Mouse (Mus musculus) heart, embryonic 14.5 days (tissue): ENCODE data around the gene Lif. TPM values are rescaled to one million over a fixed set of nuclear protein-coding genes. Genes with fewer than 3 reads are reported as not detected.

ENCODE experiments used
- ATAC-seq: fragments of 200-750 bp; cut with Nextera tagmentation; 2 replicates; pipeline ENCODE4 v1.8.0; 2017; ENCODE audit warnings: low read depth, moderate TSS enrichment; ENCODE audit not compliant: insufficient number of reproducible peaks, insufficient read depth, low FRiP score
- H3K27ac ChIP-seq, 2 experiments: fragments of 200-500 bp in 1 of 2; fragments of 300-500 bp in 1 of 2; sonication (generic) in 1 of 2; replicated peaks in 1 of 2; 2 replicates each; pipeline ENCODE4 v1.5.1; 2012 to 2014; ENCODE audit warnings: low read depth in 2 of 2, low read length in 2 of 2, control low read depth in 1 of 2, mild to moderate bottlenecking in 1 of 2, mixed read lengths in 1 of 2; ENCODE audit not compliant: control insufficient read depth in 1 of 2, insufficient read depth in 1 of 2
- H3K27me3 ChIP-seq: fragments of 300-500 bp; sonication (generic); 2 replicates; pipeline ENCODE4 v1.6.1; 2014; ENCODE audit warnings: mild to moderate bottlenecking, low read length, control low read depth; ENCODE audit not compliant: control insufficient read depth, insufficient read depth
- H3K36me3 ChIP-seq: fragments of 300-500 bp; sonication (generic); 2 replicates; pipeline ENCODE4 v1.6.1; 2014; ENCODE audit warnings: mild to moderate bottlenecking, control low read depth, low read length, mixed read lengths; ENCODE audit not compliant: control insufficient read depth, insufficient read depth
- H3K4me1 ChIP-seq, 2 experiments: fragments of 200-500 bp in 1 of 2; fragments of 300-500 bp in 1 of 2; sonication (generic) in 1 of 2; 2 replicates each; pipeline ENCODE4 v1.6.1; 2012 to 2014; ENCODE audit warnings: low read length in 2 of 2, control low read depth in 1 of 2, mixed read lengths in 1 of 2; ENCODE audit not compliant: control insufficient read depth in 2 of 2, insufficient read depth in 2 of 2
- H3K4me2 ChIP-seq: fragments of 300-500 bp; sonication (generic); 2 replicates; pipeline ENCODE4 v1.6.1; 2014; ENCODE audit warnings: mild to moderate bottlenecking, low read length
- H3K4me3 ChIP-seq, 2 experiments: fragments of 200-500 bp in 1 of 2; fragments of 300-500 bp in 1 of 2; sonication (generic) in 1 of 2; 2 replicates each; pipeline ENCODE4 v1.5.1; 2012 to 2014; ENCODE audit warnings: low read length in 2 of 2, mild to moderate bottlenecking in 2 of 2, control low read depth in 1 of 2, low read depth in 1 of 2, moderate library complexity in 1 of 2; ENCODE audit not compliant: control insufficient read depth in 1 of 2, insufficient read depth in 1 of 2
- H3K9ac ChIP-seq: fragments of 300-500 bp; sonication (generic); 2 replicates; pipeline ENCODE4 v1.6.1; 2014; ENCODE audit warnings: mild to moderate bottlenecking, low read length
- H3K9me3 ChIP-seq: fragments of 300-500 bp; sonication (generic); 2 replicates; pipeline ENCODE4 v1.6.1; 2016; ENCODE audit warnings: low read length, control low read depth; ENCODE audit not compliant: control insufficient read depth
- WGBS: fragments of 180-500 bp; shearing (Covaris S2); extraction: QIAGEN DNeasy Blood & Tissue Kit; methylation state at CpG from one replicate; pipeline ENCODE4 v1.1.7; 2014; 5-methylcytosine and 5-hydroxymethylcytosine counted together
- polyA plus RNA-seq: library from polyadenylated mRNA; unstranded; fragments of >200 nt; fragmentation: Nextera tagmentation; extraction: Ambion mirVana; gene quantifications from 2 replicates; pipeline ENCODE4 v1.2.1, GENCODE M21; 2014

The Lif gene
- polyA plus RNA-seq, 1 experiment from 2014 or later = 0.24 TPM

DNA sequence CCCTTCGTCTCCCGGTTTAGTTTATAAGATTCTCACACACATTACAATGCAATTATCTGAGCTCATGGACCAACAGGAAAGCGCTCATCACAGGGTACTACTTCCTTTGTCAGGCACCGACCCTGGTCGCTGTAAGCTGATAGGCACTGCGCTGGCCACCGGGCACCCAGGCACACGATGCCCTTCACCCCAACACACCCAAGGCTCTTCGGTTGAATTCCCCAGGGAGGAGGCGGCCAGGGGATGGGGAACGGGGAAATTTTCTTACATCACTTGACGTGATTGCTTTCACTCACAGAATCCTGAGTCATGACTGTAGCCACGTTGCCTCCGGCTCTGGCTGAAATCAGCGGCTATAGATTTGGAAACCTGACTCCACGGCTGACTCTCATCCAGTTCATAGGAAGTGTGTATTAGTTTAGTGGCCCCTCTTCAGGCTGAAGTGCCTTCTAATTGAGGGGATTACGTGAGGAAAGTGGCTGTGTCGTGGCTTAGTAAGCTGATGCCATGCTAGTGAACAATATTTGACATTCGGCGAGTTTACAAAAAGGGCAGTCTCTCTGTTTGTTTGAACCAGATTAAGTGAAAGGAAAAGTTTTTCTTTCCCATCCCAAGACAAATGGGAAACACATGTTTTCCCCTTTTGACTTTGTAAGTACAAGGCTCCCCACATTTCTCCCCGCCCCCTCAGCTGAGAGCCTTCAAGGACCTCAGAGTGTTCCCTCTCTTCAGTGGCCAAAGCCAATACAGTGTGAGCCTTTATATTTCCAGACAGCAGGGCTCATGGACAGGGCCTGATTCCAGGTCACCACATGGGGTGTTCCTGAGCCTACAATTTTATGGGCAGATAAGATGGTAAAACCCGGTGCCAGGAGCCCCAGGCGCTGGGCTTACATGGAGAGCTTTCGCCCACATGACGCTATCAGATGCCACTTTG, 51.4 kb downstream of the Lif start:
- peaks cover 10% of the 10 kb centered on the region; the same call in 1 of the 2 replicates for H3K27me3 ChIP-seq
- peaks cover 11 to 18% of the 10 kb centered on the region in 2 experiments for H3K4me1 ChIP-seq
- 0 out of 2 replicates have a peak, but pooled peaks have one; percentile 17 for ATAC-seq
- H3K27ac ChIP-seq = 0 out of 4 replicates have a peak overlapping the region, but pooled peaks of 1 of the 2 experiments have one; percentile 28
- H3K9ac ChIP-seq = peak overlapping the region; percentile 31; the same call in 1 of the 2 replicates
- 32% methylated on average over 25 of the region's 25 CpGs for WGBS
- peak overlapping the region; percentile 47 for H3K4me2 ChIP-seq
- H3K36me3 ChIP-seq = no peaks in the 10 kb centered on the region
- H3K4me3 ChIP-seq = no peak overlapping the region
- H3K9me3 ChIP-seq = no peaks in the 10 kb centered on the region

DNA sequence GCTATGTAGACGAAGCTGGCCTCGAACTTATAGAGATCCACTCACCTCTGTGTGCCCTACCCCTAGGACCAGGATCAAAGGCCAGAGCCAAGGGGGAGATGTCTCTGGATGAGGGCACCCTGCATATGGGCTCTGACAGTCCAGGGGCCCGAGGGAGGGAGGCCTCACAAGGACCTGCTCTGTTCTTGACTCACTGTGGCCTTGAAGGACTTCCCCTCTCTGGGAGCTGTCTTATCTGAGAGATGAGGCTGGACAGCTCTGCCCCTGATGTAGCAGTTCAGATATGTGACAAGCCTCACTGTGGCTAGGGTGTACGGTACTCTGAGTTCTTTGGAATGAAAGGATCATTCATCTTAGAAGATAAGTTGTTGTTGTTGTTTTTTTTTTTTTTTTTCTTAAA, 52.3 kb downstream of the Lif start:
- H3K27me3 ChIP-seq = peaks cover 10% of the 10 kb centered on the region; the same call in 1 of the 2 replicates
- no peak for ATAC-seq
- 69% methylated on average over 4 of the region's 4 CpGs for WGBS
- H3K27ac ChIP-seq = no peak overlapping the region
- no peak overlapping the region for H3K9ac ChIP-seq
- H3K4me1 ChIP-seq = peaks cover 12 to 20% of the 10 kb centered on the region in 2 experiments
- H3K4me2 ChIP-seq = no peak overlapping the region
- no peaks in the 10 kb centered on the region for H3K36me3 ChIP-seq
- H3K4me3 ChIP-seq = no peak overlapping the region
- no peaks in the 10 kb centered on the region for H3K9me3 ChIP-seq

DNA sequence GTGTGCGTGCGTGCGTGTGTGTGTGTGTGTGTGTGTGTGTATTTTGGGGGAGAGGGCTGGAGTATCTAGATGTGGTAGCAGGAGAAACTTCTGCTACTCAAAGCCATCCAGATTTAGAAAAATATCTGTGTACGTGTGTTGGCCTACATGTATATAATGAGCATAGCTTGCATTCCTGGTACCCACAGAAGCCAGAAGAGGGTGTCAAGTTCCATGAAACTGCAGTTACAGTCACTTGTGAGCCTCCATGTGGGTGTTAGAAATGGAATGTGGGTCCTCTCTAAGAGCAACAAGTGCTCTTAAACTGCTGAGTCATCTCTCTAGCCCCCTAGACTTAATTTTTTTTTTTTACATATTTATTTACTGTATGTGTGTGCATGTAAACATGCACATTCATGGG, 53.0 kb downstream of the Lif start:
- WGBS = 83% methylated on average over 4 of the region's 4 CpGs
- peaks cover 11% of the 10 kb centered on the region; the same call in 1 of the 2 replicates for H3K27me3 ChIP-seq

DNA sequence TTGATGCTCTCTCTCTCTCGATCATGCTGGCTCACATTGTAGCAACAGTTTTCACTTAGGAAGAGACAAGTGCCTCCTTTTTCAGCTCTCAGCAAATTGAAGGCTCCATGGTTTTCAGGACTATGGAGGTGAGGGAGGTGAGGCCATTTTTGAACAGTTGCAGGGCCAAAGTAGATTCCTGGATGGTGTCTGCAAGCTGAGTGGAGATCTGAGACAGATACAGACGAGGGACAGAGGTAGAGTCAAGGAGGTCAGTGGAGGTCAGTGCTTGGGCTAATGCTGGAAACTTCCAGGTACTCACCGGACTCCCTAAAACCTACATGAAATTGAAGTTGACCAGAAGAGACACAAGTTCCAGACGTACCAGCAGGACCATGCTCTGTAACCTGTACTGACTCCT, 54.8 kb downstream of the Lif start:
- no peak overlapping the region for H3K9ac ChIP-seq
- no peaks in the 10 kb centered on the region for H3K9me3 ChIP-seq
- H3K27ac ChIP-seq = no peak overlapping the region
- peaks cover 12% of the 10 kb centered on the region; the same call in 1 of the 2 replicates for H3K27me3 ChIP-seq
- no peak for ATAC-seq
- 84% methylated on average over 4 of the region's 4 CpGs for WGBS
- H3K4me1 ChIP-seq = peaks cover 12 to 20% of the 10 kb centered on the region in 2 experiments
- H3K4me3 ChIP-seq = no peak overlapping the region
- no peaks in the 10 kb centered on the region for H3K36me3 ChIP-seq
- no peak overlapping the region for H3K4me2 ChIP-seq

More for the DNA sequence above, 53.0 kb downstream of the Lif start:
- Histone ChIP-seq H3K4me2 (no peak overlapping the region), H3K4me3 (no peak overlapping the region), H3K36me3 (no peaks in the 10 kb centered on the region), H3K9ac (no peak overlapping the region), H3K27ac (no peak overlapping the region), H3K9me3 (no peaks in the 10 kb centered on the region), H3K4me1 (peaks cover 12 to 20% of the 10 kb centered on the region in 2 experiments)
- ATAC-seq = no peak

DNA sequence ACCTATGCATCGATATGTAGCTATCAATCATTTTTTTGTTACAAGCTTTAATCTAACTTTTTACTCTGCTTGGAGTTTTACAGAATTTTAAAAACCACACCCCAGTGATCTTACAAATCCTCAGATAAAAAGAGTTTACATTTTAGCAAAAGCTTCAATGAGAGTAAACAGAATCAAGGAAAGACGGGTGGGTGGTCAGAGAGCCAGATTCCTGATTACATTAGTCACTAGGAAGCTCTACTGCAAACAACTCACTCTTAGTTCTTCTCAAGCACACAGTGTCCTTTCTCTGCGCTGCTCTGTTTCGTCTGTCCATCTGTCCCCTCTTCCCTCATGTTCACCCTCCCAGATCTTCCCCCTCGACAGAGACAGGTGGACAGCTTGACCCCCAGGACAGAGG, 59.9 kb downstream of the Lif start:
- H3K9me3 ChIP-seq = no peaks in the 10 kb centered on the region
- H3K27me3 ChIP-seq = 0 out of 2 replicates have a peak, but pooled peaks cover 2% of the 10 kb centered on the region
- no peak overlapping the region for H3K27ac ChIP-seq
- H3K4me1 ChIP-seq = peaks cover 3 to 5% of the 10 kb centered on the region in 2 experiments; a peak in 2 of 4 replicates
- no peak for ATAC-seq
- WGBS = 60% methylated on average over 5 of the region's 5 CpGs
- no peak overlapping the region for H3K9ac ChIP-seq
- no peak overlapping the region for H3K4me3 ChIP-seq
- H3K36me3 ChIP-seq = no peaks in the 10 kb centered on the region
- no peak overlapping the region for H3K4me2 ChIP-seq

DNA sequence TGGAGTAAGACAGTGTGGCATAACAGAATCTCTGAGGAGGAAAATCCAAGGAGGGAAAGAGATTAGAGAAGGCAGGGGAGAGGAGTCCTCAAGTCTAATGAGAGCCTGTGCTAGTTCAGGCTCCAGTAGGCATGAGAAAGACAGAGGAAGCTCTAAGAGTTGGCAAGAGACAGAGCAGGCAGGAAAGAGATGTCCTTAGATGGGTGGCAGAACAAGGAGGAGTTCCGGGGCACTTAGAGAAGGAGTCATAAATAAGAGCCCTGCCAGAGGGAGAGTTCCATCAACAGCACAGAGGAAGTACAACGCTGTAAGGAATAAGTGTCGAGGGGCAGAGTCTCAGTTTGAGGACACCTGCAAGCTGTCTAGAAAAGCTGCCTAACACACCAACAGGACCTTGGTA, 60.7 kb downstream of the Lif start:
- no peak for ATAC-seq

DNA sequence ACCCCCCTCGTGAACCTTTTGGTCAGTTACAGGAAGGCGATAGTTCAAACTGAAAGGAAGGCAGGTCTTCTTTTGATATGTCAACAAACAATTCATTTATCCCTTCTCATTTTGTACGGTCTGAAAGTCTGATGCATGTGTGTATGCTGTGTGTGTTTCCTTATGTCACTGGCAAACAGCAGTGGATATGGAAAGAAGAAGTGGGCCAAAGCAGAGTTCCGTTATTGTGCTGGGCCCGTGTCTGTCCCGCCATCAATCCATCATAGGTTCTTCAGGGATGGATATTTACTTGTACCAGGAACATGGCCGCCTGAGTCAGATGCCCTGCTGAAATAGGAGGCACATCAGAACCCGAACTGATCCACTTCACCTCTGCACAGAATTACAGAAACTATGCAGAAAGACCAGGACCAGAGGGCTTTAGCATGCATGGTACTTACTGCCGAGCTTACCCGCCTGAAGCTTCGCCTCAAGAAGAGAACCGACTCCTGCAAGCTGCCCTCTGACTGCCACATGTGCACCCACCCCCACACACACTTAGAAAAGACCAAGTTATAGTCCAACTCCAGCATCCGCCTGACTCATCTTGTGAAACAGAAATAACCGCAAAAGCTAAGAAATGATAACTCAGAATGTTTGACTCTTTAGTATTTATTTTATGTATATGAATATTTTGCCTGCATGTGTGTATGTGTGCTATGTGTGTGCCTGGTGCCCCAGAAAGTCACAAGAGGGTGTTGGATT, 62.0 kb downstream of the Lif start:
- no peak overlapping the region for H3K9ac ChIP-seq
- H3K27me3 ChIP-seq = 0 out of 2 replicates have a peak, but pooled peaks cover 2% of the 10 kb centered on the region
- H3K4me2 ChIP-seq = no peak overlapping the region
- no peak overlapping the region for H3K27ac ChIP-seq
- no peak overlapping the region for H3K4me3 ChIP-seq
- no peaks in the 10 kb centered on the region for H3K4me1 ChIP-seq
- no peaks in the 10 kb centered on the region for H3K36me3 ChIP-seq
- no peaks in the 10 kb centered on the region for H3K9me3 ChIP-seq
- ATAC-seq = no peak
- 83% methylated on average over 14 of the region's 14 CpGs for WGBS

More for the DNA sequence above, 60.7 kb downstream of the Lif start:
- no peak overlapping the region for H3K4me2 ChIP-seq
- no peaks in the 10 kb centered on the region for H3K36me3 ChIP-seq
- WGBS = 61% methylated on average over 3 of the region's 3 CpGs
- H3K27me3 ChIP-seq = 0 out of 2 replicates have a peak, but pooled peaks cover 2% of the 10 kb centered on the region
- H3K9me3 ChIP-seq = no peaks in the 10 kb centered on the region
- H3K27ac ChIP-seq = no peak overlapping the region
- no peak overlapping the region for H3K4me3 ChIP-seq
- H3K4me1 ChIP-seq = peaks cover 3 to 5% of the 10 kb centered on the region in 2 experiments; a peak in 2 of 4 replicates
- H3K9ac ChIP-seq = no peak overlapping the region
